Mouse (Mus musculus): ENCODE data around the gene Slc12a5.

The Slc12a5 gene

GRCm38 (mm10) chr2:164986371-164987027 is 25.9 kb downstream of the Slc12a5 start:
- DNase-seq: no peak

- DNase-seq: no peak
These were observed 28.2 kb downstream of the Slc12a5 start for GRCm38 (mm10) chr2:164988777-164989176.

GRCm38 (mm10) chr2:164991111-164991510 is 30.5 kb downstream of the Slc12a5 start:
- no peak for DNase-seq

- peak; percentile 20 for DNase-seq
These were observed 31.2 kb downstream of the Slc12a5 start for GRCm38 (mm10) chr2:164991808-164992207.

- DNase-seq: no peak
These were observed 33.6 kb downstream of the Slc12a5 start for GRCm38 (mm10) chr2:164994156-164994555.

- DNase-seq: no peak
These were observed 34.2 kb downstream of the Slc12a5 start for GRCm38 (mm10) chr2:164994659-164995428.

GRCm38 (mm10) chr2:164995976-164996375 is 35.4 kb downstream of the Slc12a5 start:
- no peak for DNase-seq

GRCm38 (mm10) chr2:164996848-164997720 is 36.5 kb downstream of the Slc12a5 start:
- DNase-seq: no peak

GRCm38 (mm10) chr2:164997721-164998428 is 37.3 kb downstream of the Slc12a5 start:
- peak; percentile 37 for DNase-seq

- no peak for DNase-seq
These were observed 41.4 kb downstream of the Slc12a5 start for GRCm38 (mm10) chr2:165001958-165002357.

GRCm38 (mm10) chr2:165003108-165003507 is 42.5 kb downstream of the Slc12a5 start:
- DNase-seq: peak; percentile 28

- peak; percentile 37 for DNase-seq
These were observed 43.6 kb downstream of the Slc12a5 start for GRCm38 (mm10) chr2:165004237-165004636.

- no peak for DNase-seq
These were observed 46.2 kb downstream of the Slc12a5 start for GRCm38 (mm10) chr2:165006813-165007212.

- no peak for DNase-seq
These were observed 47.4 kb downstream of the Slc12a5 start for GRCm38 (mm10) chr2:165007986-165008385.

- DNase-seq: no peak
These were observed 48.6 kb downstream of the Slc12a5 start for GRCm38 (mm10) chr2:165009161-165009560.

- peak; percentile 67 for DNase-seq
These were observed 49.0 kb downstream of the Slc12a5 start for GRCm38 (mm10) chr2:165009581-165009980.

GRCm38 (mm10) chr2:165010351-165010750 is 49.7 kb downstream of the Slc12a5 start:
- no peak for DNase-seq

GRCm38 (mm10) chr2:165014935-165015334 is 54.3 kb downstream of the Slc12a5 start:
- no peak for DNase-seq

- DNase-seq: no peak
These were observed 59.9 kb downstream of the Slc12a5 start for GRCm38 (mm10) chr2:165020490-165020889.

- DNase-seq: no peak
These were observed 66.6 kb downstream of the Slc12a5 start for GRCm38 (mm10) chr2:165027163-165027562.

GRCm38 (mm10) chr2:165032533-165032932 is 71.9 kb downstream of the Slc12a5 start:
- peak; percentile 24 for DNase-seq

- no peak for DNase-seq
These were observed 72.7 kb downstream of the Slc12a5 start for GRCm38 (mm10) chr2:165033306-165033705.

All from kidney, adult 11 months (tissue).